Mouse (Mus musculus) thymus, adult 2 months (tissue): ENCODE data around the gene Arhgef11. TPM values are rescaled to one million over a fixed set of nuclear protein-coding genes. Genes with fewer than 3 reads are reported as not detected.

Experiments used
- DNase-seq: peaks from one replicate; pipeline ENCODE4 v3.0.0; 2021
- H3K27ac ChIP-seq: fragments of 200-500 bp; 2 replicates; pipeline ENCODE4 v1.5.1; 2012; ENCODE audit warnings: low read length, control low read depth; ENCODE audit not compliant: control insufficient read depth, insufficient read depth
- H3K27me3 ChIP-seq: fragments of 200-500 bp; 2 replicates; pipeline ENCODE4 v1.6.1; 2012; ENCODE audit warnings: mild to moderate bottlenecking, low read length, moderate library complexity, mixed read lengths; ENCODE audit not compliant: control insufficient read depth, insufficient read depth
- H3K36me3 ChIP-seq: fragments of 200-500 bp; 2 replicates; pipeline ENCODE4 v1.6.1; 2012; ENCODE audit warnings: mild to moderate bottlenecking, low read length, moderate library complexity; ENCODE audit not compliant: control insufficient read depth, insufficient read depth
- H3K4me1 ChIP-seq: fragments of 200-500 bp; replicated peaks from 2 replicates; pipeline ENCODE4 v1.6.1; 2012; ENCODE audit warnings: low read length; ENCODE audit not compliant: control insufficient read depth, insufficient read depth
- H3K4me3 ChIP-seq: fragments of 200-500 bp; 2 replicates; pipeline ENCODE4 v1.5.1; 2012; ENCODE audit warnings: mild to moderate bottlenecking, low read length, control low read depth, moderate library complexity; ENCODE audit not compliant: control insufficient read depth, insufficient read depth
- CTCF ChIP-seq: fragments of 200-500 bp; IDR thresholded peaks from 2 replicates; pipeline ENCODE4 v1.5.1; 2012; ENCODE audit warnings: mild to moderate bottlenecking, control low read depth, low read length, moderate library complexity, borderline replicate concordance; ENCODE audit not compliant: control insufficient read depth, poor library complexity, insufficient read depth; ENCODE audit errors: extremely low read depth
- POLR2A ChIP-seq: fragments of 200-500 bp; IDR thresholded peaks from 2 replicates; pipeline ENCODE4 v1.6.1; 2012; ENCODE audit warnings: mild to moderate bottlenecking, low read length, control low read depth, moderate library complexity; ENCODE audit not compliant: control insufficient read depth, poor library complexity, insufficient read depth; ENCODE audit errors: extremely low read depth
- whole genome bisulfite sequencing: fragments of 180-500 bp; shearing (Covaris S2); methylation state at CpG from one replicate; pipeline ENCODE4 v1.1.7; 2018; 5-methylcytosine and 5-hydroxymethylcytosine counted together
- polyA plus RNA-seq: library from polyadenylated mRNA; depleted of rRNA; stranded (reverse); fragments of >200 nt; gene quantifications from 2 replicates; pipeline ENCODE4 v1.2.3, GENCODE M21; 2012

The Arhgef11 gene
- polyA plus RNA-seq, 1 experiment = 37.0 TPM

DNA sequence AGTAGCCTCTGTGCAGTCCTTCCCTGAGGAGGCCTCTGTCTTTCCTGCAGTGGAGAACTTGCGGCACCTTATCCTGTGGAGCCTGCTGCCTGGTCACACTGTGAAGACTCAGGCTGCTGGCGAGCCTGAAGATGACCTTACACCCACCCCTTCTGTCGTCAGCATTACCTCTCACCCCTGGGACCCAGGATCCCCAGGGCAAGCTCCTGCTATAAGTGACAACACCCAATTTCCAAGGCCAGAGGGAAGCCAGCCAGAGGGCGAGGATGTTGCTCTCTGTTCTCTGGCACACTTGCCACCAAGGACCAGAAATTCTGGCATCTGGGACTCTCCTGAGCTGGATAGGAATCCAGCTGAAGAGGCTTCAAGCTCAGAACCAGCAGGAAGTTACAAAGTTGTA lies 115.7 kb downstream of the Arhgef11 start:
- TF ChIP-seq CTCF = no peak
- TF ChIP-seq POLR2A = no peak
- H3K4me3 ChIP-seq = no peak overlapping the region
- H3K27ac ChIP-seq = no peak overlapping the region; the same call in 1 of the 2 replicates
- peaks cover 5% of the 10 kb centered on the region for H3K36me3 ChIP-seq
- no peak for DNase-seq
- no peaks in the 10 kb centered on the region for H3K27me3 ChIP-seq
- no peaks in the 10 kb centered on the region for H3K4me1 ChIP-seq
- WGBS = 93% methylated on average over 4 of the region's 4 CpGs

DNA sequence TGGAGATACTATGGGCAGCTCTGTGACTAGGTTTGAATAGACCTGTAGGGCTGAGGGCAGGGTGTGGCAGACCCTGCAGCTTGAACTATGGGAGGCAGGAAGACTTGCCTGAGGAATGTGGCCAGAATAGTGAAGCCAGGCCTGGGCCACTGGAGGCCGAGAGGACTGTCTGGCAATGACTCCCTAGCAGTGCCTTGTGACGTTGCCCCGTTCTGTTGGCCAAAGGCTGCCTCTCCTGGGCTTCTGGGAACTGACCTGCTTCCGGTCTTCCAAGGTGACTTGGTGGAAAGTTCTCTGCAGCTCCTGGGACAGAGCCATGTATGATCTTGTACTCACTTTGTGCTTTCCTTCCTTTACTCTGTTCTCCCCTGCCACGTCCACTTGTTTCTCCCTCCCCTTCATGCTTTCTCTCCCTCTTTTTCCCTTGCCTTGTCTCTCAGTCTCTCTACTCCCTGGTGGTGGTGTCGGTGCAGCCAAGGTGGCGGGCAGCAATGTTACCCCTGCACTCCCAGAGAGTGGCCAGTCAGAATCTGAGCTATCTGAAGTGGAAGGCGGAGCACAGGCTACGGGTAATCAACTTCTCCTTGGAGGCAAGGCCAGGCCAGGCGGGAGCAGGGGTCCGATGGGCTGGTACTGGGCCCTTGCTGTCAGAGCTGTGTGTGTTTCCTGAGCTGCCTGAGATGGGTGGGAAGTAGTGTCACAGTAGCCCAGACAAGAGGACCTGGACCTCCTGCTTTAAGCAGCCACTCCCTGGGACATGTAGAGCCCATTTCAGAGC lies 116.8 kb downstream of the Arhgef11 start:
- Histone ChIP-seq H3K4me1 (no peaks in the 10 kb centered on the region), H3K4me3 (no peak overlapping the region), H3K27ac (no peak overlapping the region), H3K27me3 (no peaks in the 10 kb centered on the region), H3K36me3 (no peaks in the 10 kb centered on the region)
- no peak for DNase-seq
- TF ChIP-seq CTCF = no peak
- no peak for TF ChIP-seq POLR2A
- WGBS = 95% methylated on average over 11 of the region's 11 CpGs

DNA sequence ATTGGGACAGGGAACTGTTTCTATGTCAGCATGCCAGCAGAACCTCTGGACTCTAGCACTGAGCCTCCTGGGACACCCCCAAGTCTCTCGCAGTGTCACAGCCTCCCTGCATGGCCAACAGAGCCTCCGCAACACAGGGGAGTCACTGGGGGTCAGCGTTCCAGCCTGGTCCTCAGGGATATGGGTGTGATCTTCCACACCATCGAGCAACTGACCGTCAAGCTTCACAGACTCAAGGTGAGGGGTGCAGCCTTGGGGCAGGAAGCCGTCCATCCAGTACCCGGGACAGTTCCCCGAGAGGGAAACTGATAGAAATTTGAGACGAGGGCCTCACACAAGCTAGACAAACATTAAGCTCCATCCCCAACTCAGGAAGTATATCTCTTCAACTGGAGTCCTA lies 118.0 kb downstream of the Arhgef11 start:
- no peaks in the 10 kb centered on the region for H3K36me3 ChIP-seq
- no peak for TF ChIP-seq CTCF
- no peak for TF ChIP-seq POLR2A
- no peak for DNase-seq
- no peak overlapping the region for H3K27ac ChIP-seq
- no peaks in the 10 kb centered on the region for H3K4me1 ChIP-seq
- no peak overlapping the region for H3K4me3 ChIP-seq
- no peaks in the 10 kb centered on the region for H3K27me3 ChIP-seq
- 93% methylated on average over 9 of the region's 9 CpGs for WGBS

GRCm38 (mm10) chr3:87738906-87739305 lies 121.5 kb downstream of the Arhgef11 start:
- Histone ChIP-seq H3K4me3 (no peak overlapping the region), H3K4me1 (peaks cover 14% of the 10 kb centered on the region), H3K27me3 (no peaks in the 10 kb centered on the region), H3K36me3 (no peaks in the 10 kb centered on the region), H3K27ac (no peak overlapping the region)
- TF ChIP-seq POLR2A (no peak), CTCF (no peak)
- DNase-seq = no peak
- 93% methylated on average over 5 of the region's 5 CpGs for WGBS

DNA sequence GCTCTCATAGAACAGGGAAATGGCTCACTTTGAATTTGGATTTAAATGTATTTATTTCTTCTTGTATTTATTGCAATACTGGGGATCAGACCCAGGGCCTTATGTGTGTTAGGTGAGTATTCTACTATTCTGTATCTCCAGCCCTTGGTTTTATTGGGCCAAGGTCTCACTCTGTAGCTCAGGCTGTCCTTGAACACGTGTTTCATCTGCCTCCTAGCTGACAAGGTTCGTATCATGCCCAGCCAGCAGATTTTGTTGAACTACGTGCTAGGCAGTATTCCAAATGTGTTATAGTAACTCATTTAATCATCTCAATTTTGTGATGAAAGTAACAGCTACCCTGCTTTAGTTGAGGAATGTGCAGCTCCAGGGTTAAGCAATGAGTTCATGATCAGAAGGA lies 124.7 kb downstream of the Arhgef11 start:
- Histone ChIP-seq H3K36me3 (no peaks in the 10 kb centered on the region), H3K27me3 (no peaks in the 10 kb centered on the region), H3K27ac (no peak overlapping the region), H3K4me3 (no peak overlapping the region), H3K4me1 (peaks cover 14% of the 10 kb centered on the region)
- 80% methylated on average over 3 of the region's 3 CpGs for WGBS
- TF ChIP-seq POLR2A (no peak), CTCF (no peak)
- no peak for DNase-seq

DNA sequence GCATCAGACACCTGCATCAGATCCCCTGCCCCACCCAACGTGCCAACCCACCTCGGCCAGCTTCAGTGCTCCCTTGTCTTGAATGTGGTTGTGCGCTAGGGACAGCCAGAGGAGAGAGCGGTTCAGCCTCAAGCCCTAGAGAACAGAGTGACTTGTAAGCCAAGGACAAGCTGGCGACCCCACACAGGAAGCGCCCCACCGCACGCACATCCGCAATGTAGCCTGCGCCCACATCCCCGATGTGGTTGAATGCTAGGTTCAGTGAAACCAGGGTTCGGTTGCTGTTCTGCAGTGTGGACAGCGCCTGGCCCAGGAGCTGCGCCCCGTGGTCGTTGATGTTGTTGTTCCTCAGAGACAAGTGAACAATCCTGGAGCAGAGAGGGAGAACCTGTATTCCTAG lies 125.4 kb downstream of the Arhgef11 start:
- WGBS = 9% methylated on average over 16 of the region's 16 CpGs
- Histone ChIP-seq H3K36me3 (no peaks in the 10 kb centered on the region), H3K27ac (no peak overlapping the region), H3K27me3 (no peaks in the 10 kb centered on the region), H3K4me1 (peaks cover 14% of the 10 kb centered on the region), H3K4me3 (no peak overlapping the region)
- peak; percentile 68 for DNase-seq
- TF ChIP-seq POLR2A = no peak
- no peak for TF ChIP-seq CTCF
